Mouse (Mus musculus) heart, embryonic 16.5 days (tissue): ENCODE data around the gene Txnip. TPM values are rescaled to one million over a fixed set of nuclear protein-coding genes. Genes with fewer than 3 reads are reported as not detected.

Experiments
- ATAC-seq: fragments of 200-750 bp; cut with Nextera tagmentation; replicated peaks from 2 replicates; pipeline ENCODE4 v1.8.0; 2017; ENCODE audit warnings: moderate number of reproducible peaks; ENCODE audit not compliant: insufficient read depth, low FRiP score; ENCODE audit errors: extremely low read depth
- H3K27ac ChIP-seq: fragments of 300-500 bp; sonication (generic); 2 replicates; pipeline ENCODE4 v1.5.1; 2014; ENCODE audit warnings: mild to moderate bottlenecking, low read length, control low read depth, moderate library complexity
- H3K27me3 ChIP-seq: fragments of 300-500 bp; sonication (generic); 2 replicates; pipeline ENCODE4 v1.6.1; 2014; ENCODE audit warnings: low read length, mixed read lengths; ENCODE audit not compliant: control insufficient read depth, insufficient read depth
- H3K36me3 ChIP-seq: fragments of 300-500 bp; sonication (generic); 2 replicates; pipeline ENCODE4 v1.6.1; 2014; ENCODE audit not compliant: control insufficient read depth, insufficient read depth
- H3K4me1 ChIP-seq: fragments of 300-500 bp; sonication (generic); 2 replicates; pipeline ENCODE4 v1.6.1; 2014; ENCODE audit warnings: low read length, mixed read lengths; ENCODE audit not compliant: control insufficient read depth, insufficient read depth
- H3K4me2 ChIP-seq: fragments of 300-500 bp; sonication (generic); 2 replicates; pipeline ENCODE4 v1.6.1; 2014; ENCODE audit warnings: low read depth, mild to moderate bottlenecking, control low read depth, low read length
- H3K4me3 ChIP-seq: fragments of 300-500 bp; sonication (generic); 2 replicates; pipeline ENCODE4 v1.5.1; 2014; ENCODE audit warnings: mild to moderate bottlenecking, control low read depth, low read length
- H3K9ac ChIP-seq: fragments of 300-500 bp; sonication (generic); 2 replicates; pipeline ENCODE4 v1.6.1; 2014; ENCODE audit warnings: low read length, control low read depth
- H3K9me3 ChIP-seq: fragments of 300-500 bp; sonication (generic); replicated peaks from 2 replicates; pipeline ENCODE4 v1.6.1; 2016; ENCODE audit warnings: low read length; ENCODE audit not compliant: control insufficient read depth
- WGBS: fragments of 180-500 bp; shearing (Covaris S2); extraction: QIAGEN DNeasy Blood & Tissue Kit; methylation state at CpG from one replicate; pipeline ENCODE4 v1.1.7; 2014; 5-methylcytosine and 5-hydroxymethylcytosine counted together
- polyA plus RNA-seq: library from polyadenylated mRNA; unstranded; fragments of >200 nt; fragmentation: Nextera tagmentation; extraction: Ambion mirVana; gene quantifications from 2 replicates; pipeline ENCODE4 v1.2.1, GENCODE M21; 2015

Gene Txnip
- polyA plus RNA-seq, 1 experiment from 2014 or later: 226 TPM

GRCm38 (mm10) chr3:96590657-96591056 lies 32.9 kb downstream of the Txnip start:
- WGBS: 79% methylated on average over 4 of the region's 4 CpGs
- Histone ChIP-seq H3K4me1 (peaks cover 10% of the 10 kb centered on the region), H3K27me3 (peaks cover 2% of the 10 kb centered on the region; the same call in 1 of the 2 replicates)

GRCm38 (mm10) chr3:96593374-96593773 lies 35.6 kb downstream of the Txnip start:
- Histone ChIP-seq H3K4me3 (peak overlapping the region; percentile 69), H3K27me3 (peaks cover 2% of the 10 kb centered on the region; the same call in 1 of the 2 replicates), H3K4me1 (peaks cover 25% of the 10 kb centered on the region), H3K9me3 (no peaks in the 10 kb centered on the region), H3K27ac (peak overlapping the region; percentile 81), H3K9ac (peak overlapping the region; percentile 82), H3K36me3 (no peaks in the 10 kb centered on the region), H3K4me2 (peak overlapping the region; percentile 84)
- no peak for ATAC-seq
- WGBS: under 1% methylated on average over 10 of the region's 10 CpGs

More at GRCm38 (mm10) chr3:96590657-96591056, 32.9 kb downstream of the Txnip start:
- Histone ChIP-seq H3K9ac (no peak overlapping the region), H3K4me3 (no peak overlapping the region), H3K9me3 (no peaks in the 10 kb centered on the region), H3K36me3 (no peaks in the 10 kb centered on the region; the same call in 1 of the 2 replicates), H3K4me2 (no peak overlapping the region), H3K27ac (no peak overlapping the region)
- ATAC-seq: no peak

- WGBS: under 1% methylated on average over 38 of the region's 38 CpGs
- Histone ChIP-seq H3K27me3 (peaks cover 2% of the 10 kb centered on the region; the same call in 1 of the 2 replicates), H3K36me3 (no peaks in the 10 kb centered on the region), H3K4me2 (peak within 1 kb of the TSS; percentile 84), H3K9me3 (no peaks in the 10 kb centered on the region), H3K27ac (peak within 1 kb of the TSS; percentile 81), H3K9ac (peak within 1 kb of the TSS; percentile 82), H3K4me3 (peak within 1 kb of the TSS; percentile 69), H3K4me1 (peaks cover 28% of the 10 kb centered on the region)
- ATAC-seq: peak; percentile 83
Measured at GRCm38 (mm10) chr3:96593790-96594560, 36.2 kb downstream of the Txnip start, which contains the start of gene Polr3gl. TSS of gene Polr3gl (minus strand) at chr3:96594181.

- H3K27ac ChIP-seq: no peak overlapping the region
- no peak overlapping the region for H3K9ac ChIP-seq
- H3K36me3 ChIP-seq: no peaks in the 10 kb centered on the region
- H3K4me2 ChIP-seq: no peak overlapping the region
- no peak for ATAC-seq
- no peak overlapping the region for H3K4me3 ChIP-seq
- peaks cover 2% of the 10 kb centered on the region; the same call in 1 of the 2 replicates for H3K27me3 ChIP-seq
- H3K9me3 ChIP-seq: no peaks in the 10 kb centered on the region
- peaks cover 28% of the 10 kb centered on the region for H3K4me1 ChIP-seq
- WGBS: 84% methylated on average over 5 of the region's 5 CpGs
Measured at GRCm38 (mm10) chr3:96594851-96595250, 37.1 kb downstream of the Txnip start.

GRCm38 (mm10) chr3:96595661-96596060 lies 37.9 kb downstream of the Txnip start:
- H3K9ac ChIP-seq: peak overlapping the region; percentile 81
- peak overlapping the region; percentile 82 for H3K27ac ChIP-seq
- 31% methylated on average over 6 of the region's 6 CpGs for WGBS
- peaks cover 34% of the 10 kb centered on the region for H3K4me1 ChIP-seq
- peak overlapping the region; percentile 85 for H3K4me2 ChIP-seq
- H3K4me3 ChIP-seq: peak overlapping the region; percentile 69
- ATAC-seq: no peak
- no peaks in the 10 kb centered on the region for H3K9me3 ChIP-seq
- no peaks in the 10 kb centered on the region for H3K36me3 ChIP-seq
- peaks cover 2% of the 10 kb centered on the region; the same call in 1 of the 2 replicates for H3K27me3 ChIP-seq

GRCm38 (mm10) chr3:96596228-96596707 lies 38.5 kb downstream of the Txnip start, which contains the start of gene Ankrd34a:
TSS of gene Ankrd34a (plus strand) at chr3:96596636.
- peak; percentile 11; the same call in 1 of the 2 replicates for ATAC-seq
- Histone ChIP-seq H3K9ac (peak within 1 kb of the TSS; percentile 81), H3K27ac (peak within 1 kb of the TSS; percentile 82), H3K36me3 (no peaks in the 10 kb centered on the region), H3K4me3 (peak within 1 kb of the TSS; percentile 69), H3K27me3 (peaks cover 2% of the 10 kb centered on the region; the same call in 1 of the 2 replicates), H3K4me2 (peak within 1 kb of the TSS; percentile 85), H3K4me1 (peaks cover 34% of the 10 kb centered on the region), H3K9me3 (no peaks in the 10 kb centered on the region)
- 1% methylated on average over 20 of the region's 23 CpGs for whole genome bisulfite sequencing

GRCm38 (mm10) chr3:96596855-96597254 lies 39.1 kb downstream of the Txnip start:
- H3K27ac ChIP-seq: peak overlapping the region; percentile 61
- H3K27me3 ChIP-seq: peaks cover 2% of the 10 kb centered on the region; the same call in 1 of the 2 replicates
- peaks cover 34% of the 10 kb centered on the region for H3K4me1 ChIP-seq
- H3K36me3 ChIP-seq: no peaks in the 10 kb centered on the region
- no peak for ATAC-seq
- H3K9ac ChIP-seq: peak overlapping the region; percentile 81
- peak overlapping the region; percentile 69 for H3K4me3 ChIP-seq
- H3K4me2 ChIP-seq: peak overlapping the region; percentile 85
- 1% methylated on average over 9 of the region's 12 CpGs for WGBS
- no peaks in the 10 kb centered on the region for H3K9me3 ChIP-seq

GRCm38 (mm10) chr3:96597435-96597891 lies 39.7 kb downstream of the Txnip start:
- Histone ChIP-seq H3K27ac (peak overlapping the region; percentile 61), H3K9ac (peak overlapping the region; percentile 81), H3K36me3 (no peaks in the 10 kb centered on the region), H3K4me1 (peaks cover 40% of the 10 kb centered on the region), H3K4me2 (peak overlapping the region; percentile 85), H3K27me3 (peaks cover 2% of the 10 kb centered on the region; the same call in 1 of the 2 replicates), H3K4me3 (peak overlapping the region; percentile 69), H3K9me3 (no peaks in the 10 kb centered on the region)
- WGBS: under 1% methylated on average over 40 of the region's 40 CpGs
- ATAC-seq: no peak
